Mouse (Mus musculus) embryonic facial prominence, embryonic 13.5 days (tissue): ENCODE results near the gene Cep170b. TPM values are rescaled to one million over a fixed set of nuclear protein-coding genes. Genes with fewer than 3 reads are reported as not detected.

Source experiments
- ATAC-seq: fragments of 200-750 bp; cut with Nextera tagmentation; 2 replicates; pipeline ENCODE4 v1.8.0; 2017; ENCODE audit warnings: low read depth; ENCODE audit not compliant: insufficient number of reproducible peaks, insufficient read depth, low FRiP score, low TSS enrichment
- H3K27ac ChIP-seq: fragments of 300-500 bp; sonication (generic); 2 replicates; pipeline ENCODE4 v1.5.1; 2015; ENCODE audit warnings: moderate library complexity, mild to moderate bottlenecking, inconsistent platforms
- H3K27me3 ChIP-seq: fragments of 300-500 bp; sonication (generic); 2 replicates; pipeline ENCODE4 v1.6.1; 2015; ENCODE audit warnings: mild to moderate bottlenecking, inconsistent platforms
- H3K36me3 ChIP-seq: fragments of 300-500 bp; sonication (generic); 2 replicates; pipeline ENCODE4 v1.6.1; 2015; ENCODE audit warnings: mild to moderate bottlenecking, inconsistent platforms
- H3K4me1 ChIP-seq: fragments of 300-500 bp; sonication (generic); 2 replicates; pipeline ENCODE4 v1.6.1; 2015; ENCODE audit warnings: inconsistent platforms
- H3K4me2 ChIP-seq: fragments of 300-500 bp; sonication (generic); 2 replicates; pipeline ENCODE4 v1.6.1; 2015; ENCODE audit warnings: moderate library complexity, mild to moderate bottlenecking, inconsistent platforms
- H3K4me3 ChIP-seq: fragments of 300-500 bp; sonication (generic); 2 replicates; pipeline ENCODE4 v1.5.1; 2015; ENCODE audit warnings: mild to moderate bottlenecking, inconsistent platforms
- H3K9ac ChIP-seq: fragments of 300-500 bp; sonication (generic); 2 replicates; pipeline ENCODE4 v1.6.1; 2015; ENCODE audit warnings: mild to moderate bottlenecking, inconsistent platforms
- H3K9me3 ChIP-seq: fragments of 300-500 bp; sonication (generic); 2 replicates; pipeline ENCODE4 v1.6.1; 2016; ENCODE audit warnings: inconsistent platforms
- WGBS: fragments of 180-500 bp; shearing (Covaris S2); methylation state at CpG from one replicate; pipeline ENCODE4 v1.1.7; 2015; ENCODE audit warnings: mixed read lengths; 5-methylcytosine and 5-hydroxymethylcytosine counted together
- polyA plus RNA-seq: library from polyadenylated mRNA; unstranded; fragments of >200 nt; fragmentation: Nextera tagmentation; extraction: Ambion mirVana; gene quantifications from 2 replicates; pipeline ENCODE4 v1.2.1, GENCODE M21; 2015

Cep170b gene
- polyA plus RNA-seq, 1 experiment from 2014 or later, result 13.8 TPM

DNA sequence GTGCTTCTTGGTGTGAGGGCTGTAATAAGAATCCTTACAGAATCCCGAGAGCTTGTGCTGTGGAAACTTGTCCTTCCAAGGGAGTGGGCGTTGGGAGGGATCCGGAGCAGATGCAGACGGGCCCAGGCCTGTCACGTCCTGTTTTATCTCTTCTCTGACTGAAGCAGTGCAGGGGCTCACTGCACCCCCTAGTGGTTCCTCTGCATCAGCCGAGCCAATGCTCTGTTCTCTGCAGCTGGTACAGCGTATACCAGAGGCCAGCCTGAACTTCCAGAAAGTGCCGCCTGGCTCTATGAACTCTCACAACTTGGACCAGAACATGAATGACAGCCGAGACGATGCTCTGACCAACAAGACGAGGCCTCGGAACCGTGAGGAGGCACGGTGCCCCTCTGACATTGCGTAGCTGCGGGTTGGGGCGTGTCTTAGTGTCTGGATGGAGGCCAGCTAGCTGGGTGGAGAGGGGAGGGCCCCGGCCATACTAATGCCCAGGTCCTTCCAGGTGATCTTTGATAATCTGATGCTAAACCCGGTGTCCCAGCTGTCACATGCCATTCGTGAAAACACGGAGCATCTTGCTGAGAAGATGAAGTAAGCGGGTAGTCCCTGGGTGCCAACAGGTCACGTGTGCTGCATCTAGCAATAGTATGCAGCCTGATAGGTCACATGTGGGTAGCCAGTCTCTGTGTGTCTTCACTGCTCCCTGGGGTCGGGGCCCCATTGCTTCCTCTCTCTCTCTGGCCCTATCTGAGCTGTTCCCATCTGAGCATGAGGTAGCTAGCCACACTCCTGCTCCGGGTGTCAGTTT, 23.1 kb downstream of the Cep170b start:
- Histone ChIP-seq H3K4me2 (no peak overlapping the region; the same call in 1 of the 2 replicates), H3K9me3 (no peaks in the 10 kb centered on the region), H3K27me3 (no peaks in the 10 kb centered on the region), H3K9ac (peak overlapping the region; percentile 62), H3K36me3 (peaks cover 69% of the 10 kb centered on the region), H3K27ac (peak overlapping the region; percentile 69; the same call in 1 of the 2 replicates), H3K4me3 (no peak overlapping the region), H3K4me1 (peaks cover 24% of the 10 kb centered on the region)
- 49% methylated on average over 25 of the region's 25 CpGs for WGBS
- peak; percentile 75 for ATAC-seq

DNA sequence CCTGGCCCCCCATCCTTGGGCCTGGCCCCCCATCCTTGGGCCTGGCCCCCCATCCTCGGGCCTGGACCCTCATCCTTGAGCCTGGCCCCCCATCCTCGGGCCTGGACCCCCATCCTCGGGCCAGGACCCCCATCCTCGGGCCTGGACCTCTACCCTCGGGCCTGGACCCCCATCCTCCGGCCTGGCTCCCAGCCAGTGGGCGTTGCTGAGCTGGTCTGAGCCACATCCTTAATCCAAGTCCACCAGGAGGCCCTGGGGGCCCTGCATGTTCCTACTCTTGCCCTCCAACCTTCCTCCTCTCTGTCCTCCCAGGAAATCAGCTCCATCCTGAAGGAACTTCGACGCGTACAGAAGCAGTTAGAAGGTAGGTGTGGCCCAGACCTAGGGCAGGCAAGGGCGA, 24.0 kb downstream of the Cep170b start:
- Histone ChIP-seq H3K4me2 (no peak overlapping the region), H3K27ac (no peak overlapping the region), H3K9me3 (no peaks in the 10 kb centered on the region), H3K36me3 (peaks cover 61% of the 10 kb centered on the region), H3K4me3 (no peak overlapping the region), H3K4me1 (peaks cover 24% of the 10 kb centered on the region), H3K9ac (0 out of 2 replicates have a peak overlapping the region, but pooled peaks have one; percentile 62), H3K27me3 (no peaks in the 10 kb centered on the region)
- no peak for ATAC-seq
- WGBS, result 74% methylated on average over 11 of the region's 11 CpGs

DNA sequence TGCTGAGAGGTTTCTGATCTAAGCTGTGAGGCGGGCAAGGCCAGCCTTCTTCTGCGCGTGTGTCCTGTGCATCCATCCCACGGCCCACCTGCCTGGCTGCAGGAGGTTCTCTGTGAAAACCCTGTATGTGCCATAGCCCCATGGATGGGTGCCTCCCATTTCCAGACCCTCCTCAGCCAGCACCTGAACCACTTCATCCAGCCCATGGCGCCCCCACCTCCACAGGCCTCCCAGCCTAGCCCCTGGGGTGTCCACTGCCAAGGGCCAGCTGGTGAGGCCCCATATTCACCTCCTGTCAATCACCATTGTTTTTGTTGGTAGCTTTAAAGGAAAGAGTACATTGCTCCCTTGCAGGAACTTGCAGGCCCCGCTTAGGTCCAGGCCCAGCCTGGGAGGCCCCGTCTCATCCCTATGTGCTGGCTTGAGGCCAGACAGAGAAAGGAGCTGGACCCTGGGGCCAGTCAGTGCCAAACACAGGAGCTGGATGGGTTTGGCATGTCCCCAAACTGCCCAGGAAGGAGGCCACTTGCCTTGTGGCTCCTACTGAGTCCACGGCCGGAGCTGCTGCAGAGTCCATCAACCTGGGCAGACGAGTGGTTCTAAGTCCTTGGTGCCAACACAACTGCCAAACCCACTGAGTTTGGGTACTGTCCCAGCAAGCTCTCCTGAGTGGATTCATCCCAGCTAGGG, 24.8 kb downstream of the Cep170b start:
- no peak overlapping the region for H3K4me2 ChIP-seq
- H3K4me3 ChIP-seq, result no peak overlapping the region
- peaks cover 24% of the 10 kb centered on the region for H3K4me1 ChIP-seq
- no peaks in the 10 kb centered on the region for H3K27me3 ChIP-seq
- H3K36me3 ChIP-seq, result peaks cover 52% of the 10 kb centered on the region
- H3K9ac ChIP-seq, result peak overlapping the region; percentile 32; the same call in 1 of the 2 replicates
- 88% methylated on average over 10 of the region's 10 CpGs for WGBS
- H3K27ac ChIP-seq, result no peak overlapping the region
- no peak for ATAC-seq
- H3K9me3 ChIP-seq, result no peaks in the 10 kb centered on the region

DNA sequence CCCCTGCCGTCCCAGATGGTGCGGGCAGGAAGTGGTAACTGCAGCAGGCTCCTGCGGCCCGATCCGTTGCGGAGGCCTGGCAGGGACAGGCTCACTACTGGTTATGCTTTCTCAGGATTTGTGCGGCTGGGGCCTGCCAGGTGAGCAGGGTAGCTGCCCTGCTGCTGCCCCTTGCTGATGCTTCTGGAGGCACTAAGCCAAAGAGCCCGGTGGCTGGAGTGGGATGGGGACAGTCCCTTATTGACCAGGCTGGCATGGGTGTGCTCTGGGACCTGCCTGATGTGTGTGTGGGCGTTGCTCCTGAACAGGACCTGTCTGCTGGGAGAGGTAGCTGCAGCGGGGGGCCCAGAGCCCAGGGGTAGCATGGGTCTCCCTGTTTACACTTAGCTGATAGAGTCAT, 25.5 kb downstream of the Cep170b start:
- Histone ChIP-seq H3K36me3 (peaks cover 46% of the 10 kb centered on the region), H3K4me3 (no peak overlapping the region), H3K27me3 (no peaks in the 10 kb centered on the region), H3K4me1 (peaks cover 24% of the 10 kb centered on the region), H3K4me2 (no peak overlapping the region), H3K9me3 (no peaks in the 10 kb centered on the region), H3K9ac (0 out of 2 replicates have a peak overlapping the region, but pooled peaks have one; percentile 32), H3K27ac (no peak overlapping the region)
- WGBS, result 82% methylated on average over 10 of the region's 10 CpGs
- no peak for ATAC-seq

DNA sequence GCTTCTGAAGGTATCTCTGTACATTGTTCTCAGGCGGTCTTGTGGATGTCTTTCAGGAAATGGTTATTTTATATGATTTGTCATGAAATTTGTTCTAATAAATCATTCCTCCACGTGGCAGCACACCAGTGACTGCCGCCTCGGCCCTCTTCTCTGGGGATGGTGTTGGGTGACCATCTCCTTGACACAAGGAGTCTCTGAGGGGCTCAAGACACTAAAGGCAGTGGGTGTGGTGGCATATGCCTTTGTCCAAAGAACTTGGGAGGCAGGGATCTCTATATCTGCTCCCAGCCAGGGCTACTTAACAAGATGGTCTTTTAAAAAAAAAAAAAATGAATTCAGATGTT, 26.2 kb downstream of the Cep170b start:
- H3K4me3 ChIP-seq, result no peak overlapping the region
- no peak overlapping the region for H3K9ac ChIP-seq
- WGBS, result 74% methylated on average over 4 of the region's 4 CpGs
- H3K4me1 ChIP-seq, result peaks cover 24% of the 10 kb centered on the region
- H3K27me3 ChIP-seq, result no peaks in the 10 kb centered on the region
- H3K9me3 ChIP-seq, result no peaks in the 10 kb centered on the region
- H3K36me3 ChIP-seq, result peaks cover 38% of the 10 kb centered on the region
- H3K4me2 ChIP-seq, result no peak overlapping the region
- ATAC-seq, result no peak
- no peak overlapping the region for H3K27ac ChIP-seq

DNA sequence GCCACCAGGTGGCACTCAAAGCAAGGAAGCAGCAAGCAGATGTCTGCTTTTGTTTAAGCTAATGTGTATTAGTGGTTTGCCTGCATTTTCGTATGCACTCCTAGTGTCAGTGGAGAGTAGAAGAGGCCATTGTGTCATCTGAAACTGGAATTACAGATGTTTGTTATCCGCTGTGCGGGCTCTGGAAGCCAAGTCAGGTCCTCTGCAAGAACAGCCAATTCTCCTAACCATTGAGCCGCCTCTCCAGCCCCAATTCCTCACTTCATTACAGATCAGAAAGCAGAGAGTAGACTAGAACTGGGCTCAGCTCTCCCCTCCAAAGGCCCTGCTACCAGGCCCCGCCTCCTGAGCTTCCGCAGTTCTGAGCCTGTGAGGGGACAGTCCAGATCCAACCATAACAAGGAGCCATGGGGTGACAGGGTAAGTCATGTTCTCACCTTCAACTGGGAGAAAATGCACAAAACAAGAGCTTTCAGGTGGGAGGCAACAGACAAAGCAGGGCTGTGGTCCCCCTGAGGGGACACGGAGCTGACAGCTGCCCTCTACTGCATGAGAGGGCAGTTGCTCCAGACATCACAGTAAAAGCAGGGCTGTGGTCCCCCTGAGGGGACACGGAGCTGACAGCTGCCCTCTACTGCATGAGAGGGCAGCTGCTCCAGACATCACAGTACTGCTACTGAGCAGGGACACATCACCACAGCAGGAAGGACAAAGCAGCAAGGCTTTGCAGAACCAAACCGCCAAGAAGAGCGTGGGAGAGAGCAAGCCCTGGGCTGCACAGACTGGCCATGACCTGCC, 26.8 kb downstream of the Cep170b start:
- no peaks in the 10 kb centered on the region for H3K27me3 ChIP-seq
- no peak overlapping the region for H3K4me3 ChIP-seq
- no peaks in the 10 kb centered on the region for H3K9me3 ChIP-seq
- peak overlapping the region; percentile 28 for H3K9ac ChIP-seq
- H3K4me1 ChIP-seq, result peaks cover 24% of the 10 kb centered on the region
- peaks cover 33% of the 10 kb centered on the region for H3K36me3 ChIP-seq
- WGBS, result 10% methylated on average over 10 of the region's 10 CpGs
- H3K27ac ChIP-seq, result peak overlapping the region; percentile 88
- peak overlapping the region; percentile 40; the same call in 1 of the 2 replicates for H3K4me2 ChIP-seq
- ATAC-seq, result no peak

DNA sequence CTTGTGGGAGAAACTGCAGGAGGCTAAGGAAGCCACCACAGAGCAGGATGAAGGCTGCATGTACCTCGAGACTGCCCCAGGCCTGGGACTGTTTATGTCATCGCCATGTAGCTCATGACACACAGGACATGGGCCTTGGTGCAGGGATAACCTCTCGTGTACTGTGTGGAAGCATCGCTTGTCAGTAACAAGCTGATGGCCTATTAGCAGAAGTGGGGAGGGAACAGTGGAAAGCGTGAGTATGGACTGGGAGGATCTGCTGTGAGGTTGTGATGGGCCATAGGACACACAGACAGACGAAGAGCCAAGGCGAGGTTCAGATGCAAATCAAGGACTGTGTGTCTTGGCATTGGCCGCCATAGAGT, 27.3 kb downstream of the Cep170b start:
- H3K27ac ChIP-seq, result peak overlapping the region; percentile 88; the same call in 1 of the 2 replicates
- H3K9ac ChIP-seq, result peak overlapping the region; percentile 28; the same call in 1 of the 2 replicates
- no peak for ATAC-seq
- WGBS, result 72% methylated on average over 8 of the region's 8 CpGs
- H3K9me3 ChIP-seq, result no peaks in the 10 kb centered on the region
- H3K4me3 ChIP-seq, result no peak overlapping the region
- peaks cover 29% of the 10 kb centered on the region for H3K36me3 ChIP-seq
- H3K27me3 ChIP-seq, result no peaks in the 10 kb centered on the region
- H3K4me1 ChIP-seq, result peaks cover 21% of the 10 kb centered on the region
- peak overlapping the region; percentile 40; the same call in 1 of the 2 replicates for H3K4me2 ChIP-seq

DNA sequence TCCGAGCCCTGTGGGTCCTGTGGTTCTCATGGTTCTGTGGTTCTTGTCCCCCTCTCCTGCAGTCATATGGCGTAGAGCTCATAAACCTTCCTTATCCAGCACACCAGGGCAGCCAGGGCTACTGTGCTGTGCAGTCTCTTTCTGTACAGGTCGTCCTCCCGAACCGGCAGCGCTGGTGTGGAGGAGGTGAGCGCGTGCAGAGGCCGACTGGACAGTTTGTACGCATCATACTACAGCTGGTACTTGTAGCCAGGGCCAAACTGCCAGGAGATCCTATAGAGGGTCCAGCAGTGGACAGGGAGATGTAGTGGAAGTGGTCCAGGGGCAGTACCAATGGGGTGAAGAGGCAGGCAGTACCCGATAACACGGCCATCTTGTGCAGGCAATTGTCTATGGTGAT, 30.7 kb downstream of the Cep170b start:
- no peak overlapping the region for H3K4me3 ChIP-seq
- no peak; the same call in 1 of the 2 replicates for ATAC-seq
- no peak overlapping the region for H3K4me2 ChIP-seq
- H3K27me3 ChIP-seq, result no peaks in the 10 kb centered on the region
- no peak overlapping the region for H3K9ac ChIP-seq
- no peak overlapping the region for H3K27ac ChIP-seq
- H3K36me3 ChIP-seq, result no peaks in the 10 kb centered on the region
- H3K4me1 ChIP-seq, result peaks cover 9% of the 10 kb centered on the region
- H3K9me3 ChIP-seq, result no peaks in the 10 kb centered on the region
- WGBS, result 92% methylated on average over 12 of the region's 12 CpGs

DNA sequence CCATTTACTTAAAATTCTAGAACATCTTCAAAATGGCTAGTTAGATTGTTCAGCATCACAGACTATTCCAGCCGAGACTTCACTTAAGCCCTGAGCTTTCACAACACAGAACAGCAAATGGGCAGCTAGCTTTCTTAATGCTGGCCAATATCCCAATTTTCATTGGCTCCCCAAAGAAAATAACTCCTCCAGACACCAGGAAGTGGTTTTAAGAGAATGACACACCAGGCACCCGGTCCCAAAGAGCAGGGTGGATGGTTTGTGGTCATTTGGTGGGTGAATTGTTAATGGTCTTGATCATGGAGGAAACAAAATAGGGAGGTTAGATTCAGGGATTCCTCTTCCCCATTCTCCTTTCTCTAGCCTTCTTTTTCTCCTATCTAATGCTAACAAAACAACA, 32.1 kb downstream of the Cep170b start:
- peaks cover 2% of the 10 kb centered on the region; the same call in 1 of the 2 replicates for H3K4me1 ChIP-seq
- no peak for ATAC-seq
- no peak overlapping the region for H3K9ac ChIP-seq
- H3K4me3 ChIP-seq, result no peak overlapping the region
- H3K27me3 ChIP-seq, result no peaks in the 10 kb centered on the region
- no peaks in the 10 kb centered on the region for H3K36me3 ChIP-seq
- H3K4me2 ChIP-seq, result no peak overlapping the region
- WGBS, result 42% methylated on average over 2 of the region's 2 CpGs
- H3K9me3 ChIP-seq, result no peaks in the 10 kb centered on the region
- H3K27ac ChIP-seq, result no peak overlapping the region

DNA sequence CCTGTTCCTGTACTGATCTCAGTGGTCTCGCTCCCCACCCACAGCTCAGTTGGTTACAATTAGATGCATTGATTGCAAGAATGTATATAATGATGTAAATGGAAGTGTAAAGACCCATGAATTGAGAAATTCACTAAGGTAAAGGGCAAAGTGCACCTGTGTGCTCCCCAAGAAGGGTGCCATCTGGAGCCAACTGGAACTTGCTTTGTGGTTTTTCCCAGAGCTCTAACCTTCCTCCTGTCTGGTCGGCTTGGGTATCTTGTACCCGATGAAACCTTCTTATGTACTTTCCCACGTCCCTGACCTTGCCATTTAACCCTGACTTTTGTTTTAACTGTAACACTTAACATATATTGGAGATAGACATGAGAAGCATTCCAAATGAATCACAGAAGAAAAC, 35.6 kb downstream of the Cep170b start:
- Histone ChIP-seq H3K27me3 (no peaks in the 10 kb centered on the region), H3K4me2 (no peak overlapping the region), H3K9ac (no peak overlapping the region), H3K9me3 (no peaks in the 10 kb centered on the region), H3K4me3 (no peak overlapping the region), H3K27ac (no peak overlapping the region), H3K4me1 (no peaks in the 10 kb centered on the region), H3K36me3 (no peaks in the 10 kb centered on the region)
- 64% methylated on average over 4 of the region's 4 CpGs for WGBS
- ATAC-seq, result no peak

DNA sequence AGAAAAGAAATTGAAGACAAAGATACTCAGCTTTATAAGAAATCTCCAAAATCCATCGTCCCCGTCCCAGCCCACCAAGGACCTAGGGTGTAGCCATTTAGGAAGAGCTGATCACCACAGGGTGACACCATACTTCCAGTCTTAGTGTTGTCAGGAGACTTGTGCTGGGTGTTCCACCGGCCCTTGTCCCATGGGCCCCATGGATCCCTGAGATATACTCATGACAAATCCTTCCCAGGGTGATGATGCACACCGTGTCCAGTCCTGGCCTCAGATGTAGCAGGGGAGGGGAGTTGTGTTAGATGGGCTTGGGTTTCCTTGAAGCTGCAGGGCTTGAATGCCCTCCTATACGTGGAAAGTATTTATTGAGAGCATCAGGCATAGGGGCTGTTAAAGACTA, 37.6 kb downstream of the Cep170b start:
- no peak overlapping the region for H3K9ac ChIP-seq
- H3K9me3 ChIP-seq, result no peaks in the 10 kb centered on the region
- no peaks in the 10 kb centered on the region for H3K4me1 ChIP-seq
- ATAC-seq, result no peak
- no peak overlapping the region for H3K4me3 ChIP-seq
- 85% methylated on average over 5 of the region's 5 CpGs for WGBS
- H3K4me2 ChIP-seq, result no peak overlapping the region
- no peaks in the 10 kb centered on the region for H3K27me3 ChIP-seq
- H3K36me3 ChIP-seq, result no peaks in the 10 kb centered on the region
- no peak overlapping the region for H3K27ac ChIP-seq
